Mouse (Mus musculus) bone marrow macrophage, adult 2 months (primary cell): Measurements from ENCODE around the gene Usp24. TPM values are rescaled to one million over a fixed set of nuclear protein-coding genes. Genes with fewer than 3 reads are reported as not detected.

Experiments
- H3K27ac ChIP-seq: 2 replicates; pipeline ENCODE4 v1.5.1; 2012; ENCODE audit warnings: low read depth, low read length; ENCODE audit not compliant: insufficient read depth
- H3K4me1 ChIP-seq: 2 replicates; pipeline ENCODE4 v1.6.1; 2012; ENCODE audit warnings: low read length; ENCODE audit not compliant: control insufficient read depth, insufficient read depth
- H3K4me3 ChIP-seq: 2 replicates; pipeline ENCODE4 v1.5.1; 2012; ENCODE audit warnings: mild to moderate bottlenecking, low read length, moderate library complexity; ENCODE audit not compliant: insufficient read depth
- CTCF ChIP-seq: IDR thresholded peaks from 2 replicates; pipeline ENCODE4 v1.5.1; 2012; ENCODE audit warnings: low read depth, mild to moderate bottlenecking, low read length, moderate library complexity
- POLR2A ChIP-seq: IDR thresholded peaks from 2 replicates; pipeline ENCODE4 v1.6.1; 2012; ENCODE audit warnings: mild to moderate bottlenecking, low read depth, low read length, borderline replicate concordance
- polyA plus RNA-seq: library from polyadenylated mRNA; stranded (reverse); fragments of >200 nt; gene quantifications from 2 replicates; pipeline ENCODE4 v1.2.4, GENCODE M21; 2012; ENCODE audit not compliant: missing spikeins, insufficient read depth, insufficient read length

Gene Usp24
- polyA plus RNA-seq, 1 experiment: 15.8 TPM

DNA sequence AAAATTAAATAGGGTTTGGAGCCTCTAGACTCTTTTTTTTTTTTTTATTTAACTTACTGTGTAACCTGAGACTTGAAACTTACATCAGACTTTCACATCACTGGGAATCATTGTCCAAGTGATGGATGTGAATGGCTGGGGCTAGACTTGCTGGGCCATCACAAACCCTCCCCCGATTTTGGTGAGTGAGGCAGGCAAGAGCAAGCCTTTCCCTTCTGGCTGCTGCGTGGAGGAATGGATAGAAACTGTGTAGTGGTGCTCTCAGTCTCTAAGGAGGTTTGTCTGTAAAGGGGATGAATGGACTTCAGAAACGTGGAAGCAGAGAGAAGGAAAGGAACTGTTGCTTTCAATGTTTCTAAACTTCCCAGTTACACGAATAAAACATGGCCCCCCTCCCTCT, 20.3 kb upstream of the Usp24 start:
- no peak for TF ChIP-seq POLR2A
- TF ChIP-seq CTCF: no peak
- H3K4me3 ChIP-seq: no peak overlapping the region
- H3K4me1 ChIP-seq: peaks cover 26% of the 10 kb centered on the region
- no peak overlapping the region for H3K27ac ChIP-seq

DNA sequence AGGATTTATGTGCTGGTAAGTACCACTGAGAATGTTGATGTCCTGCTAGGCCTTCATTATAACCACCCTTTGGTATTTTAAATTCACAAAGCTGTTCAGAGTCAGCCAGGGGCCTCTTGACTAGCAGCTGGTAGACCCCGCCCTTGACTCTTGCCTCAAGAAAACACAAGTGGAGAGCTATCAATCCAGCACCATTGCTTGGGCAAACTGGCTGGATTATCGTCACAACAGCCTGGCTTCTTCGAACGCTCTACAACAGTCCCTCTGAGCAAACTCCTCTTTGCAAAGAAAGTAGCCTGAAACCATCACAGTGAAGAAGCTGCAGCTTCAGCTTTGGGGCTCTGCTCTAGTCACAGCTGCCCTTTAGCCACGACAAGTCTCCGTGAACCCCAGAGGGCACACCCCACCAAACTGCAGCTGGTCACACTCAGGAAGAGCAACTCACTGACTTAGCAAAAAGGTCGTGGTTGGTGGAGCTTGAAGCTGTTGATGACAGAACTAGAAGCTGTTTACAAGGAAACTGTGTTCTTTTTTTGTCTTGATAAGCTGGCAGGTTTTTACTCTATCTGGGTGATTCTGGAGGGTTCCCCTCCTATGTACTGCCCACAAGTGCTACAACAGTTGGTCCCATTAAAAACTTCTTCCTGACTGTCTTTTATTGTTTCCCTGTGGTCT, 19.5 kb upstream of the Usp24 start:
- Histone ChIP-seq H3K27ac (peak overlapping the region; percentile 26), H3K4me1 (peaks cover 29% of the 10 kb centered on the region), H3K4me3 (no peak overlapping the region)
- TF ChIP-seq CTCF (no peak), POLR2A (no peak)

- H3K27ac ChIP-seq: peak overlapping the region; percentile 89
- H3K4me3 ChIP-seq: no peak overlapping the region; the same call in 1 of the 2 replicates
- peaks cover 24% of the 10 kb centered on the region for H3K4me1 ChIP-seq
- no peak for TF ChIP-seq POLR2A
- no peak for TF ChIP-seq CTCF
Measured at GRCm38 (mm10) chr4:106301346-106301745, 14.7 kb upstream of the Usp24 start.

GRCm38 (mm10) chr4:106308090-106308489, 7.9 kb upstream of the Usp24 start:
- no peak overlapping the region for H3K4me3 ChIP-seq
- H3K4me1 ChIP-seq: peaks cover 11% of the 10 kb centered on the region
- no peak overlapping the region for H3K27ac ChIP-seq
- TF ChIP-seq POLR2A (no peak), CTCF (no peak)

GRCm38 (mm10) chr4:106312651-106313050, 3.4 kb upstream of the Usp24 start:
- Histone ChIP-seq H3K27ac (no peak overlapping the region), H3K4me1 (peaks cover 23% of the 10 kb centered on the region), H3K4me3 (no peak overlapping the region)
- TF ChIP-seq CTCF: no peak
- TF ChIP-seq POLR2A: no peak

DNA sequence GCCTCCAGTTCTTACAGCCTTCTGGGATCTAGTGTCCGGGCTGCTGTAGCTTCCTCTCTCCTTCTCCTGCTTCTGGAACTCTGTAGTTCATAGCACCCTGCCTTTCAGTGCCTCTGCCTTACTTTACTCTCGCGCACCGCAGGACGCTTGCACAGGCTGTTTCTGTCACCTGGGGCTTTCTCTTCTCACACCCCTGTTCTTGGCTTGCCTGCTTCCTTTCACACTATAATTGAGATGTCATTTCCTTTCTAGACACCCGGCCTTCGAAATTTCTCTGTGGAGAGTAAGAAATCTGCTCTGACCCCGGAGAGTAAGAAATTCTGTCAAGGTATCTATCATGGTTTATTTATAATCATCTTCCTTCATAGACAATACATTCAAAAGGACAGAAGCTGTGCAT, 2.9 kb upstream of the Usp24 start:
- Histone ChIP-seq H3K27ac (no peak overlapping the region), H3K4me1 (peaks cover 23% of the 10 kb centered on the region), H3K4me3 (no peak overlapping the region)
- TF ChIP-seq CTCF: no peak
- TF ChIP-seq POLR2A: no peak

DNA sequence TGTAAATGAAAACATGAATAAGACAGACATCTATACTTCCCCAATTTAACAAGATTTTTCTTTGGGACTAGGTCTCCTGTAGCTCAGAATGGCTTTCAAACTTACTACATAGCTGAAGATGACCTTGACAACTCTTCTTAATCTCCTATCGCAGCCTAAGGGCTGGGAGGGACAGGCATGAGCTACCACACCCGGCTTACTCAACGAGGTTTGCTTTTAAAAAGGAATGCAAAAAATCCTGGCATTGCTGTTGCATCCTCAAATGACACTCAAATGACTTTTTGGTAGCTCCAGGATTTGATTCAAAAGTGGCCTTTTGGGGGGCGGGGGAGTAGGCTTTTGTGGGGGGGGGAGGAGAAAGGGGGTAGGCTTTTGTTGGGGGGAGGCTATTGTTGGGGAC, 2.1 kb upstream of the Usp24 start:
- H3K27ac ChIP-seq: no peak overlapping the region
- H3K4me3 ChIP-seq: no peak overlapping the region
- H3K4me1 ChIP-seq: peaks cover 20% of the 10 kb centered on the region
- TF ChIP-seq CTCF (no peak), POLR2A (no peak)

GRCm38 (mm10) chr4:106314291-106314690, 1.7 kb upstream of the Usp24 start:
- H3K27ac ChIP-seq: peak overlapping the region; percentile 40; the same call in 1 of the 2 replicates
- H3K4me3 ChIP-seq: no peak overlapping the region
- H3K4me1 ChIP-seq: peaks cover 16% of the 10 kb centered on the region
- TF ChIP-seq CTCF: no peak
- no peak for TF ChIP-seq POLR2A

DNA sequence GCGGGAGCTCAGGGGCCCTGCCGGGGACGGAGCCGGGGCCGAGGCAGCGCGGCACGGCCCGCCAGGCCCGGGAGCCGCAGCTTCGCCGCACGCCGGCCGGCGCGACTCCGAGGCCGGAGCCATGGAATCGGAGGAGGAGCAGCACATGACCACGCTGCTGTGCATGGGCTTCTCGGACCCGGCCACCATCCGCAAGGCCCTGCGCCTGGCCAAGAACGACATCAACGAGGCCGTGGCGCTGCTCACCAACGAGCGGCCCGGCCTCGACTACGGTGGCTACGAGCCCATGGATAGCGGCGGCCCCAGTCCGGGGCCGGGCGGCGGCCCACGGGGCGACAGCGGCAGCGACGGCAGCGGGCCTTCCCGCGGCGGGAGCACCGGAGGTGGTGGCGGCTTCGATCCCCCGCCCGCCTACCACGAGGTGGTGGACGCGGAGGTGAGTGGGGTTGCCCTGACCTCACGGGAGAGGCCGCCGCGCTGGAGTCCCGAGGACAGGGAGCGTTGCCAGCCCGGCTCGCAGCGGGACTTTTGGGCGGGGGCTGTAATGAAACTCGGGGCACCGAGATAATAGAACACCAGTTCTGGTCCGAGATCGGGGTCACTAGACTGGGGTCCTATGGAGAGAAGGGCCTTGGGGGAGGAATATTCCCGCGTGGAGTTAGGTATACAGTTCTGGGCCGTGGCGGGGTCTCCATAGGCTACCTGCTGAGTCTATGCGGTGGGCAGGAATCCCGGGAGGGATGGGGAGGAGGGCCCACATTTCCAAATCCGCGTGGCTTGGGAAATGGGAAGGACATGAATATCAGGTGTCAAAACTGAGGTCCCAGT, 552 bp downstream of the Usp24 start:
- TF ChIP-seq CTCF (no peak), POLR2A (no peak)
- H3K4me3 ChIP-seq: peak overlapping the region; percentile 100
- peaks cover 15% of the 10 kb centered on the region for H3K4me1 ChIP-seq
- peak overlapping the region; percentile 71 for H3K27ac ChIP-seq

GRCm38 (mm10) chr4:106317179-106318055, 1.4 kb downstream of the Usp24 start:
- Histone ChIP-seq H3K4me1 (peaks cover 15% of the 10 kb centered on the region), H3K27ac (peak overlapping the region; percentile 71), H3K4me3 (peak overlapping the region; percentile 100)
- TF ChIP-seq POLR2A (no peak), CTCF (no peak)
